Mouse (Mus musculus): ENCODE measurements around the gene Heatr6. TPM values are rescaled to one million over a fixed set of nuclear protein-coding genes. Genes with fewer than 3 reads are reported as not detected.
A peak's percentile ranks its signal among the peaks of the same experiment; 100 is the strongest.

The Heatr6 gene
- polyA plus RNA-seq, 1 experiment from 2014 or later = 29.7 TPM

GRCm38 (mm10) chr11:83742731-83743355, 10.7 kb upstream of the Heatr6 start:
- no peak for ATAC-seq (ENCODE audit: insufficient read depth, low FRiP score, low TSS enrichment)
- H3K27me3 ChIP-seq (ENCODE audit: control insufficient read depth, insufficient read depth, low read length) = no peaks in the 10 kb centered on the region
- H3K36me3 ChIP-seq (ENCODE audit: control insufficient read depth, insufficient read depth, low read length) = no peaks in the 10 kb centered on the region
- H3K4me1 ChIP-seq (ENCODE audit: control insufficient read depth, insufficient read depth, low read length) = no peaks in the 10 kb centered on the region
- WGBS = 71% methylated on average over 9 of the region's 9 CpGs
- no peak overlapping the region for H3K27ac ChIP-seq (ENCODE audit: low read depth, low read length)
- no peak for DNase-seq (ENCODE audit: low spot score)
- no peak overlapping the region for H3K4me2 ChIP-seq (ENCODE audit: low read depth)
- no peak overlapping the region for H3K9ac ChIP-seq (ENCODE audit: low read length)
- no peaks in the 10 kb centered on the region for H3K9me3 ChIP-seq (ENCODE audit: control insufficient read depth, low read length)
- H3K4me3 ChIP-seq (ENCODE audit: low read depth, low read length) = no peak overlapping the region

GRCm38 (mm10) chr11:83743525-83743924, 10.0 kb upstream of the Heatr6 start:
- no peaks in the 10 kb centered on the region for H3K9me3 ChIP-seq (ENCODE audit: control insufficient read depth, low read length)
- no peak overlapping the region for H3K27ac ChIP-seq (ENCODE audit: low read depth, low read length)
- H3K36me3 ChIP-seq (ENCODE audit: control insufficient read depth, insufficient read depth, low read length) = no peaks in the 10 kb centered on the region
- WGBS = 86% methylated on average over 3 of the region's 3 CpGs
- DNase-seq (ENCODE audit: low spot score) = no peak
- no peak overlapping the region for H3K4me2 ChIP-seq (ENCODE audit: low read depth)
- no peak for ATAC-seq (ENCODE audit: insufficient read depth, low FRiP score, low TSS enrichment)
- H3K4me1 ChIP-seq (ENCODE audit: control insufficient read depth, insufficient read depth, low read length) = no peaks in the 10 kb centered on the region
- H3K9ac ChIP-seq (ENCODE audit: low read length) = no peak overlapping the region
- no peaks in the 10 kb centered on the region for H3K27me3 ChIP-seq (ENCODE audit: control insufficient read depth, insufficient read depth, low read length)
- H3K4me3 ChIP-seq (ENCODE audit: low read depth, low read length) = no peak overlapping the region

- H3K27me3 ChIP-seq (ENCODE audit: control insufficient read depth, insufficient read depth, low read length) = no peaks in the 10 kb centered on the region
- H3K9ac ChIP-seq (ENCODE audit: low read length) = no peak overlapping the region
- ATAC-seq (ENCODE audit: insufficient read depth, low FRiP score, low TSS enrichment) (no peak), DNase-seq (ENCODE audit: low spot score) (no peak)
- H3K27ac ChIP-seq (ENCODE audit: low read depth, low read length) = no peak overlapping the region
- no peak overlapping the region for H3K4me2 ChIP-seq (ENCODE audit: low read depth)
- 52% methylated on average over 4 of the region's 4 CpGs for WGBS
- no peaks in the 10 kb centered on the region for H3K36me3 ChIP-seq (ENCODE audit: control insufficient read depth, insufficient read depth, low read length)
- no peaks in the 10 kb centered on the region for H3K4me1 ChIP-seq (ENCODE audit: control insufficient read depth, insufficient read depth, low read length)
- no peak overlapping the region for H3K4me3 ChIP-seq (ENCODE audit: low read depth, low read length)
- H3K9me3 ChIP-seq (ENCODE audit: control insufficient read depth, low read length) = no peaks in the 10 kb centered on the region
These were observed 7.3 kb upstream of the Heatr6 start for GRCm38 (mm10) chr11:83746152-83746551.

GRCm38 (mm10) chr11:83746681-83747080, 6.8 kb upstream of the Heatr6 start, which contains the start of gene Wfdc21:
Gene Wfdc21 (plus strand): TSS chr11:83746940.
- Histone ChIP-seq H3K27me3 (ENCODE audit: control insufficient read depth, insufficient read depth, low read length) (no peaks in the 10 kb centered on the region), H3K9me3 (ENCODE audit: control insufficient read depth, low read length) (no peaks in the 10 kb centered on the region), H3K9ac (ENCODE audit: low read length) (no peak within 1 kb of the TSS), H3K4me3 (ENCODE audit: low read depth, low read length) (no peak within 1 kb of the TSS), H3K4me1 (ENCODE audit: control insufficient read depth, insufficient read depth, low read length) (no peaks in the 10 kb centered on the region), H3K36me3 (ENCODE audit: control insufficient read depth, insufficient read depth, low read length) (no peaks in the 10 kb centered on the region), H3K4me2 (ENCODE audit: low read depth) (no peak within 1 kb of the TSS), H3K27ac (ENCODE audit: low read depth, low read length) (no peak within 1 kb of the TSS)
- no peak for ATAC-seq (ENCODE audit: insufficient read depth, low FRiP score, low TSS enrichment)
- 77% methylated on average over 5 of the region's 5 CpGs for WGBS
- DNase-seq (ENCODE audit: low spot score) = no peak

- Histone ChIP-seq H3K4me1 (ENCODE audit: control insufficient read depth, insufficient read depth, low read length) (no peaks in the 10 kb centered on the region), H3K27ac (ENCODE audit: low read depth, low read length) (no peak overlapping the region), H3K27me3 (ENCODE audit: control insufficient read depth, insufficient read depth, low read length) (no peaks in the 10 kb centered on the region), H3K36me3 (ENCODE audit: control insufficient read depth, insufficient read depth, low read length) (no peaks in the 10 kb centered on the region), H3K9ac (ENCODE audit: low read length) (no peak overlapping the region), H3K9me3 (ENCODE audit: control insufficient read depth, low read length) (no peaks in the 10 kb centered on the region), H3K4me2 (ENCODE audit: low read depth) (no peak overlapping the region), H3K4me3 (ENCODE audit: low read depth, low read length) (no peak overlapping the region)
- WGBS = 79% methylated on average over 6 of the region's 6 CpGs
- ATAC-seq (ENCODE audit: insufficient read depth, low FRiP score, low TSS enrichment) (no peak), DNase-seq (ENCODE audit: low spot score) (no peak)
These were observed 5.9 kb upstream of the Heatr6 start for GRCm38 (mm10) chr11:83747376-83748265.

GRCm38 (mm10) chr11:83754227-83754626, 731 bp downstream of the Heatr6 start:
- H3K27me3 ChIP-seq (ENCODE audit: control insufficient read depth, insufficient read depth, low read length) = no peaks in the 10 kb centered on the region
- DNase-seq (ENCODE audit: low spot score) (no peak), ATAC-seq (ENCODE audit: insufficient read depth, low FRiP score, low TSS enrichment) (no peak)
- H3K36me3 ChIP-seq (ENCODE audit: control insufficient read depth, insufficient read depth, low read length) = peaks cover 7% of the 10 kb centered on the region
- no peaks in the 10 kb centered on the region for H3K9me3 ChIP-seq (ENCODE audit: control insufficient read depth, low read length)
- peak overlapping the region; percentile 73 for H3K4me3 ChIP-seq (ENCODE audit: low read depth, low read length)
- 9% methylated on average over 8 of the region's 8 CpGs for WGBS
- no peak overlapping the region for H3K27ac ChIP-seq (ENCODE audit: low read depth, low read length)
- peak overlapping the region; percentile 90 for H3K9ac ChIP-seq (ENCODE audit: low read length)
- peaks cover 8% of the 10 kb centered on the region for H3K4me1 ChIP-seq (ENCODE audit: control insufficient read depth, insufficient read depth, low read length)
- H3K4me2 ChIP-seq (ENCODE audit: low read depth) = peak overlapping the region; percentile 58

GRCm38 (mm10) chr11:83767306-83767705, 13.8 kb downstream of the Heatr6 start:
- no peaks in the 10 kb centered on the region for H3K4me1 ChIP-seq (ENCODE audit: control insufficient read depth, insufficient read depth, low read length)
- WGBS = 95% methylated on average over 9 of the region's 9 CpGs
- H3K4me3 ChIP-seq (ENCODE audit: low read depth, low read length) = no peak overlapping the region
- ATAC-seq (ENCODE audit: insufficient read depth, low FRiP score, low TSS enrichment) (no peak), DNase-seq (ENCODE audit: low spot score) (no peak)
- H3K4me2 ChIP-seq (ENCODE audit: low read depth) = no peak overlapping the region
- H3K36me3 ChIP-seq (ENCODE audit: control insufficient read depth, insufficient read depth, low read length) = peaks cover 27% of the 10 kb centered on the region
- no peaks in the 10 kb centered on the region for H3K27me3 ChIP-seq (ENCODE audit: control insufficient read depth, insufficient read depth, low read length)
- H3K9me3 ChIP-seq (ENCODE audit: control insufficient read depth, low read length) = no peaks in the 10 kb centered on the region
- no peak overlapping the region for H3K27ac ChIP-seq (ENCODE audit: low read depth, low read length)
- no peak overlapping the region for H3K9ac ChIP-seq (ENCODE audit: low read length)

- no peaks in the 10 kb centered on the region for H3K4me1 ChIP-seq (ENCODE audit: control insufficient read depth, insufficient read depth, low read length)
- no peak overlapping the region for H3K4me2 ChIP-seq (ENCODE audit: low read depth)
- WGBS = 89% methylated on average over 4 of the region's 4 CpGs
- H3K27me3 ChIP-seq (ENCODE audit: control insufficient read depth, insufficient read depth, low read length) = no peaks in the 10 kb centered on the region
- DNase-seq (ENCODE audit: low spot score) (no peak), ATAC-seq (ENCODE audit: insufficient read depth, low FRiP score, low TSS enrichment) (no peak)
- H3K4me3 ChIP-seq (ENCODE audit: low read depth, low read length) = no peak overlapping the region
- no peak overlapping the region for H3K9ac ChIP-seq (ENCODE audit: low read length)
- no peaks in the 10 kb centered on the region for H3K9me3 ChIP-seq (ENCODE audit: control insufficient read depth, low read length)
- no peak overlapping the region for H3K27ac ChIP-seq (ENCODE audit: low read depth, low read length)
- peaks cover 20% of the 10 kb centered on the region for H3K36me3 ChIP-seq (ENCODE audit: control insufficient read depth, insufficient read depth, low read length)
These were observed 15.5 kb downstream of the Heatr6 start for GRCm38 (mm10) chr11:83768976-83769375.

- no peak for ATAC-seq (ENCODE audit: insufficient read depth, low FRiP score, low TSS enrichment)
- peaks cover 20% of the 10 kb centered on the region for H3K36me3 ChIP-seq (ENCODE audit: control insufficient read depth, insufficient read depth, low read length)
- 90% methylated on average over 7 of the region's 7 CpGs for WGBS
These were observed 17.5 kb downstream of the Heatr6 start for GRCm38 (mm10) chr11:83771014-83771413.

More at GRCm38 (mm10) chr11:83771014-83771413, 17.5 kb downstream of the Heatr6 start:
- Histone ChIP-seq H3K4me1 (ENCODE audit: control insufficient read depth, insufficient read depth, low read length) (no peaks in the 10 kb centered on the region), H3K27me3 (ENCODE audit: control insufficient read depth, insufficient read depth, low read length) (no peaks in the 10 kb centered on the region), H3K4me3 (ENCODE audit: low read depth, low read length) (no peak overlapping the region), H3K9me3 (ENCODE audit: control insufficient read depth, low read length) (no peaks in the 10 kb centered on the region), H3K9ac (ENCODE audit: low read length) (no peak overlapping the region), H3K27ac (ENCODE audit: low read depth, low read length) (no peak overlapping the region), H3K4me2 (ENCODE audit: low read depth) (no peak overlapping the region)
- DNase-seq (ENCODE audit: low spot score) = no peak

Data from neural tube, embryonic 11.5 days (tissue).